In genomic region chr12:105027323-105027991, GRCm38 (mm10) we compare ENCODE assay signal across 10 mouse cellular contexts. TPM values are rescaled to one million over a fixed set of nuclear protein-coding genes. Genes with fewer than 3 reads are reported as not detected.
A peak's percentile ranks its signal among the peaks of the same experiment; 100 is the strongest.
DNase-seq lines count a peak whose midpoint lies in the region; ATAC-seq and TF ChIP-seq lines count a peak whose summit lies in the region.
"Had no signal": no experiment of that assay in that cellular context is flagged by ENCODE, and none has a peak within 500 bp of the region (broad histone marks: within the 10 kb centered on the region; RNA-seq: fewer than 3 reads in every experiment).

No protein-coding gene starts in this region.

- no peak overlapping the region for H3K4me2 ChIP-seq in hindbrain, embryonic 14.5 days (replicated peaks)
- no peak overlapping the region for H3K4me2 ChIP-seq in hindbrain, embryonic 16.5 days (ENCODE audit: low read length)
- H3K4me2 ChIP-seq in stomach, postnatal 0 days (replicated peaks; ENCODE audit: low read depth), result no peak overlapping the region
- H3K4me2 ChIP-seq: embryonic facial prominence, embryonic 12.5 days; neural tube, embryonic 13.5 days had no signal

- peak; percentile 64 for DNase-seq in hindbrain, embryonic 14.5 days (ENCODE audit: low spot score)
- DNase-seq in ZHBTc4 (ENCODE audit: low read depth, low spot score), result peak; percentile 95
- peak; percentile 60 for DNase-seq in embryo, embryonic 11.5 days (ENCODE audit: low read depth, low spot score)
- peak; percentile 71 to 86 for DNase-seq in heart, postnatal 10 days
- peak; percentile 64 for DNase-seq in left cerebral cortex, postnatal 4 days
- peak; percentile 90 for DNase-seq in stomach, postnatal 0 days (ENCODE audit: low spot score)

- H3K9me3 ChIP-seq in hindbrain, embryonic 14.5 days (ENCODE audit: control insufficient read depth, low read length), result peaks cover 14% of the 10 kb centered on the region
- H3K9me3 ChIP-seq in hindbrain, embryonic 16.5 days (ENCODE audit: control insufficient read depth, low read length), result peaks cover 13% of the 10 kb centered on the region
- H3K9me3 ChIP-seq in stomach, postnatal 0 days (ENCODE audit: control insufficient read depth, low read length), result no peaks in the 10 kb centered on the region

- peaks cover 23% of the 10 kb centered on the region for H3K36me3 ChIP-seq in hindbrain, embryonic 14.5 days (replicated peaks; ENCODE audit: control insufficient read depth, insufficient read depth)
- H3K36me3 ChIP-seq in hindbrain, embryonic 16.5 days (ENCODE audit: control insufficient read depth, insufficient read depth, low read length), result 0 out of 2 replicates have a peak, but pooled peaks cover 2% of the 10 kb centered on the region
- no peaks in the 10 kb centered on the region for H3K36me3 ChIP-seq in stomach, postnatal 0 days (ENCODE audit: control insufficient read depth, insufficient read depth, low read length)

- 33% methylated on average over 15 of the region's 15 CpGs for WGBS in hindbrain, embryonic 14.5 days
- 35% methylated on average over 15 of the region's 15 CpGs for WGBS in hindbrain, embryonic 16.5 days
- WGBS in stomach, postnatal 0 days, result 29% methylated on average over 15 of the region's 15 CpGs

- no peak overlapping the region for H3K4me3 ChIP-seq in hindbrain, embryonic 14.5 days (replicated peaks; ENCODE audit: low read length)
- H3K4me3 ChIP-seq in hindbrain, embryonic 16.5 days (ENCODE audit: low read length), result no peak overlapping the region
- H3K4me3 ChIP-seq in stomach, postnatal 0 days (ENCODE audit: low read depth, low read length), result no peak overlapping the region
- H3K4me3 ChIP-seq: embryonic facial prominence, embryonic 12.5 days; neural tube, embryonic 13.5 days had no signal

- H3K9ac ChIP-seq in hindbrain, embryonic 14.5 days, result no peak overlapping the region
- H3K9ac ChIP-seq in hindbrain, embryonic 16.5 days (ENCODE audit: low read depth, low read length), result no peak overlapping the region
- no peak overlapping the region for H3K9ac ChIP-seq in stomach, postnatal 0 days (ENCODE audit: low read length)
- H3K9ac ChIP-seq: embryonic facial prominence, embryonic 12.5 days; neural tube, embryonic 13.5 days had no signal

- H3K27me3 ChIP-seq in hindbrain, embryonic 14.5 days (ENCODE audit: control insufficient read depth, insufficient read depth, low read length), result no peaks in the 10 kb centered on the region
- no peaks in the 10 kb centered on the region for H3K27me3 ChIP-seq in hindbrain, embryonic 16.5 days (replicated peaks; ENCODE audit: control insufficient read depth, insufficient read depth, low read length)
- no peaks in the 10 kb centered on the region for H3K27me3 ChIP-seq in stomach, postnatal 0 days (ENCODE audit: control insufficient read depth, insufficient read depth, low read length)
- H3K27me3 ChIP-seq: embryonic facial prominence, embryonic 12.5 days; neural tube, embryonic 13.5 days had no signal

- ATAC-seq in hindbrain, embryonic 14.5 days (ENCODE audit: low FRiP score), result no peak
- ATAC-seq in hindbrain, embryonic 16.5 days, result no peak
- ATAC-seq in monocyte, adult 5-6 weeks (replicated peaks; ENCODE audit: insufficient number of reproducible peaks, low FRiP score, low TSS enrichment, poor library complexity, severe bottlenecking), result peak; percentile 30; the same call in 1 of the 2 replicates
- peak; percentile 21; the same call in 1 of the 2 replicates for ATAC-seq in stomach, postnatal 0 days (ENCODE audit: low FRiP score, low TSS enrichment)

- peaks cover 13% of the 10 kb centered on the region for H3K4me1 ChIP-seq in hindbrain, embryonic 14.5 days (replicated peaks; ENCODE audit: control insufficient read depth, insufficient read depth, low read length)
- peaks cover 13% of the 10 kb centered on the region for H3K4me1 ChIP-seq in hindbrain, embryonic 16.5 days (ENCODE audit: control insufficient read depth, insufficient read depth, low read depth, low read length)
- no peaks in the 10 kb centered on the region; the same call in 1 of the 2 replicates for H3K4me1 ChIP-seq in stomach, postnatal 0 days (replicated peaks; ENCODE audit: control insufficient read depth, insufficient read depth)

- no peak for TF ChIP-seq EP300 in stomach, postnatal 0 days (optimal IDR thresholded peaks at IDR 0.05)

- TF ChIP-seq CTCF in stomach, postnatal 0 days (IDR thresholded peaks at IDR 0.05; ENCODE audit: low read depth), result peak; percentile 84

- intact Hi-C loops in heart, postnatal 10 days (cut with DNase I), result loop anchor here (5.0 to 10.0 kb wide), 3 partner anchors 270 to 583 kb away; no protein-coding TSS in a partner anchor
- intact Hi-C loops in left cerebral cortex, postnatal 4 days (cut with DNase I), result no loop called here

- no peak overlapping the region for H3K27ac ChIP-seq in hindbrain, embryonic 14.5 days
- no peak overlapping the region for H3K27ac ChIP-seq in hindbrain, embryonic 16.5 days (ENCODE audit: low read depth, low read length)
- H3K27ac ChIP-seq in stomach, postnatal 0 days (replicated peaks), result no peak overlapping the region
- H3K27ac ChIP-seq: embryonic facial prominence, embryonic 12.5 days; neural tube, embryonic 13.5 days had no signal

RNA-seq across cellular contexts. Expression of gene Glrx5, which starts 5.0 kb away (rescaled TPM):
- polyA plus RNA-seq in hindbrain, embryonic 14.5 days (2014; fragmentation: Nextera tagmentation; extraction: Ambion mirVana), result 183 and 189 TPM in 2 replicates
- 168 and 179 TPM in 2 replicates for polyA plus RNA-seq in hindbrain, embryonic 16.5 days (2015; fragmentation: Nextera tagmentation; extraction: Ambion mirVana)
- 10 to 100 TPM; 84.5 to 86.0 TPM for total RNA-seq in heart, postnatal 10 days (2021)
- total RNA-seq in left cerebral cortex, postnatal 4 days (2021), result 10 to 100 TPM; 50.6 to 56.2 TPM
- 6.8 to 10.9 TPM (median 10.2 TPM) in 3 replicates for total RNA-seq in monocyte, adult 5-6 weeks (2017)
- polyA plus RNA-seq in stomach, postnatal 0 days (2015; fragmentation: Nextera tagmentation; extraction: Ambion mirVana), result 125 and 134 TPM in 2 replicates

RNA-seq across cellular contexts. Expression of gene Syne3, which starts 17.8 kb away (rescaled TPM):
- polyA plus RNA-seq in hindbrain, embryonic 14.5 days (2014; fragmentation: Nextera tagmentation; extraction: Ambion mirVana), result 0.35 TPM in 2 replicates
- polyA plus RNA-seq in hindbrain, embryonic 16.5 days (2015; fragmentation: Nextera tagmentation; extraction: Ambion mirVana), result 0.38 and 0.60 TPM in 2 replicates
- 1 to 10 TPM; 6.1 to 6.4 TPM for total RNA-seq in heart, postnatal 10 days (2021)
- total RNA-seq in left cerebral cortex, postnatal 4 days (2021), result 1 to 10 TPM in 1 of 2 experiments, under 1 TPM in 1; 0.82 to 1.4 TPM
- 44.7 to 96.7 TPM (median 53.9 TPM) in 3 replicates for total RNA-seq in monocyte, adult 5-6 weeks (2017)
- polyA plus RNA-seq in stomach, postnatal 0 days (2015; fragmentation: Nextera tagmentation; extraction: Ambion mirVana), result 0.62 and 0.72 TPM in 2 replicates

Comparison
In these comparisons a context has a peak if more than half of its experiments do, and no peak if none do; other contexts are left out.
1. ATAC-seq: peak in monocyte, adult 5-6 weeks (single experiment) and stomach, postnatal 0 days (single experiment); none in hindbrain, embryonic 14.5 days (single experiment) and hindbrain, embryonic 16.5 days (single experiment).
2. Peak in every context shown above with its lines, with median percentiles within 50 percentile points of each other: DNase-seq.